Mouse (Mus musculus): ENCODE measurements around the gene Acap2.

Gene Acap2

DNA sequence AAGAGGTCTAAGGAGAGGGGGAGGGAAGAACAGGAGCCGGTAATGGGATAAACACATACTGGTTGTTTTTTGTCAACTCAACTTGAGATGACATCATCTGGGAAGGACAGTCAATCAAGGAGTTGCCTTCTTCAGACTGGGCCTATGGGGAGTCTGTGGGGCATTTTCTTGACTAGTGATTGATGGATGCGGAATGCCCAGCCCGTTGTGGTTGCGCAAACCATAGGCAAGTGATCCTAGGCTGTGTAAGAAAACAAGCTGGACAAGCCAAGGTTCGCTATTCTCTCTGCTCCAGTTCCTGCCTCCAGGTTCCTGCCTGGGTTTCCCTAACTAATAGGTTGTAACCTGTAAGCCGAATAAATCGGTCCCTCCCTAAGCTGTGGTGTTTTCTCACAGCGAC lies 4.1 kb upstream of the Acap2 start:
- no peak for DNase-seq

DNA sequence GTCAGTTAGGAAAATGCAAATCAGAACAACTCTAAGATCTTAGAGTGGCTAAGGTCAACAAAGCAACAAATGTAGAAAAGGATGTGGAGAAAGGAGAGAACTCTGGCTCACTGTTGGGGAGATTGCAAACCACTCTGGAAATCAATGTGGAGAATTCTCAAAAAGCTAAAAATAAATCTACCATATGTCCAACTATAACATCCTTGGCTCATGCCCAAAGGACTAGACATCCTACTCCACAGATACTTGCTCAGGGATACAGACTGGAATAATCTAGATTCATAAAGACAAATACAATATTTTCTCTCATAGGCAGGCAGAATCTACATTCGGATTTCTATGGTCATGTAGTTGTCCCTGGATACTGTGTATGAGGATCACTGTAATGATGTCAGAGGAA lies 3.2 kb upstream of the Acap2 start:
- DNase-seq: no peak

DNA sequence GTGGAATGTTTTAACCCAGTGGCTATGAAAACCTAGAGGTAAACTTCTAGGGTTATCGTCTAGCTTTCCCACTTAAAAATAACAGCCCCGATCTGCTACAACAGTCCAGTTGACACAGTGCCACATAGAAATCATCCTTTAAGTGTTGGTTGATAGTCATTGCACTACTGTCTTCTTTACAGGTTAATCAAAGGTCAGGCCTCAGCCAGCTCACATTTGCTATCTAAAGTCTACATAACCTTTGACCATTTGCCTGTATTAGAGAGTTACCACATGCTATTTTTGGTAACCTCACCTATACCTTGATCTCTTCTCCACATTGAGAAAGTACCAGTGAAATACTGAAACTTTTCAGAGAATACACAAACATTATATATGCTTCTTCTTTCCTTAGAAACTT lies 659 bp upstream of the Acap2 start:
- DNase-seq: no peak

DNA sequence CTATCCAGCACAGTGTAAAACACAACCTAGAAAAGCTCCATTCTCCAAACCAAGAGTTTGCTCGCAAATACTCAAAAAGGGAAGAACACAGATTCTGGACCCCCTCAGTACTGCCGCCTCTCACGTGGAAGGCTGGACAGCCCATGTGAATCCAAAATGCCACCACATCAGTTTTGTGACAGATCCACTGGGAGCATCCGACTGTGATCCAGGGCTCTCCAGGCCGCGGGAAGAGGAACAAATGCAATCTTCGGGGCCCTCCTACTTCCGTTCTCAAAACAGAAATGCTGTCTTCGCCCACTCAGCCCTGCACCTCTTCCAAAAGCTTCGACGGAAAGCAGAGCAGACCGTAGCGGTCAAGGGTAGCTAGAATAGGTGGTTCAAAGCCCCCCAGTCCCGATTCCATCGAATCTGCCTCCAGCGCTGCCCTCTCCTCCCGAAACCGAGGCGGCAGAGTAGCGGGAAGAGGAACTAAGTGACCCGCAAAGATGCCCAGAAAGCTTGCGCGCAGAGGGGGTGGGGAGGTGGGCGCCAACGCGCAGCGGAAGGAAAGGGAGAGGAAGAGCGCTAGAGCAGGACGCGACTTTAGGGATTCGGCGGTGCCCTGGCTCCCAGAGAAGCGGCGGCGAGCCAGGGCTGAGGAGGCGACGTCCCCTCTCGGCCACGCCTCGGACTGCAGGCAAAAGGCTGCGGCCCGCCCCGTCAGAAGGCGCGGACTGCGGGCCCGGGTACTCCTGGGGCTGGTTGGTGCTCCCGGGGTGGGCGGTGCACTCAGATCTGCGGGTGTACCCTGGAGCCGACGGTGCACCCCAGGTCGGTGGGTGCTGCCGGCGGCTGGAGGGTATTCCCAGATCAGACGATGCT lies 887 bp downstream of the Acap2 start:
- peak; percentile 63 to 69 for DNase-seq

DNA sequence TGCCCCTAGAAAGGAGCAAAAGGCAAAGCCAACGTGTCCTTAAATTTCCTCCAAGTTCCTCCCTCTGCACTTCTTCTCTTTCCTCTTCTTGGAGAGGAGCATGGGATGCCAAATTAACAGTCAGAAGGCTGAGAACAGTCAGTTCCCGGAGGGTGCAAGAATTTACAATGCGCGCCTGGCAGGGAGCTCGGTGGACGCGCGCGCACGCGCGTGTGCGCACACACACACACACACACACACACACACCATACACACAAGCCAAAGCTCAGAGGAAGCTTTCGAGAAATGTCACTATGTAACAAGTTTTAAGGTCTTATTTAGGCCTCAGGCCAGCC lies 1.5 kb downstream of the Acap2 start:
- DNase-seq: peak in 1 of 2 experiments; percentile 48

DNA sequence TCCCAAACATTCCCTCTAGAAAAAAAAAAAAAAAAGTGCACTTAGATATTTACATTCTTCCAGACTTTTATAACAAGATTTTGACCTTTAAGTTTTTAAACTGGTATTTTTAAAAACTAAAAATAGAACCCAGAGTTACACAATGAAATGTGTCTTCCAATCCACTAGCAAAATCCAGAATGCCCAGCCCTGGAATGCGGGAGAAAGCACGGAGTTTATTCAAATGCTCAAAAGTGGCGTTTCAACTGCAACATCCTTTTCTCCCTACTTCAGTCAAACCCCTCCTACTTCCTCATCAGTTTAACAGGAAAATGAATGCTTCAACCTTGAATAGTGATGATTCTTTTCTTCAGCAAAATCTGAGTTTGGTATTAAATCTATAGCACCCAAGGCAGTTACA lies 4.1 kb downstream of the Acap2 start:
- no peak for DNase-seq

DNA sequence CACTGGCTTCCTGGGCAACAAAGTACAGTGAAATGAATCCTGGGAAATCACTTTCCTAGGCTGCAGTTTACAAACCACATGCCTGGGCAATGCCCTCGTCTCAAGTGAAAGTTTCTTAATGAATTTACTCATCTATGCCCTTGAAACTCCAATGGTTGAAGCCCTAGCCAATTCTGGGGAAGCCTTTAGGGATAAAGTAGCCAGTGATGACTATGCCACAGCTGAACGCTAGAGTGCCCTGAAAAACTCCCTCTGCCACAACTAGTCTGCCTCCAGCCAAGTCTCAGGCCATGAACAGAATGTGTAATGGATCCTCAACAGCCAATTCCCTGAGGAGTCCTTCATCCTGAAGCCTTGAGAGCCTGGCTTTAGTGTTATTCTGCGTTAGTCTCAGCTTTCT lies 8.5 kb downstream of the Acap2 start:
- no peak for DNase-seq

DNA sequence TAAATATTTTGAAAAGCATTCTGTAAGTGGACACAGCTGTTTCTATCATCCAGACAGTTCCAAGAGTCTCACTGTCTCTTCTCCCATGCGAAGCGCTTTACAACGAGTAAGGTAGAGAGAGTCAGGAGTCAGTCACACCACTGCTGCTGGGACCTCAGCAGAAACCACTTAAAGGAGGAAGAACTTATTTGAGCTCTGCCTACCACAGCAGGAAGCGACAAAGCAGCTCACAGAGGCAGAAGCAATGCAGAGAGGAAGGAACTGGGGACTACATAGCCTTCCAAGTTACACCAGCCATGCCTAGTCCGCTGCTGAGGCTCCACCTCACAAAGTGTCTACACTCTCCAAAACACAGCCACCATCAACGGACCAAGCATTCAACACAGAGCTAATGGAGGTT lies 9.2 kb downstream of the Acap2 start:
- peak in 1 of 2 experiments; percentile 39 for DNase-seq

DNA sequence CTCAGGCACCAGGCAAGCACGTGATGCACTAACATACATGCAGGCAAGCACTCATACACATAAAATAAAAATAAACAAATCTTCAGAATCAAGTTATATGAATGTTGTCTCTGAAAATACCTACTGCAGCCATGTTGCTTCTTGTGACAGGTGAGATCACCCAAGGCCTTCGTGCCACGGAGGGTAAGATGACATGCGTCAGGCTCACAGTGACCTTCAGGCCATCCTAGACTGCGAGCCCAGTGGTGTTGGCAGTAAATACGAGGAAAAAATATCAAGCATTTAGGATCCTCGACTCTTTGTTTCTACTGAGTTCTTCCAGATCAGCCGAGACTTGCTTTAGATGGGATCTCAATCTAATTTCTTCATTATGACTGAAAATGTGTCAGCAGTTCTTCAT lies 10.6 kb downstream of the Acap2 start:
- DNase-seq: no peak

DNA sequence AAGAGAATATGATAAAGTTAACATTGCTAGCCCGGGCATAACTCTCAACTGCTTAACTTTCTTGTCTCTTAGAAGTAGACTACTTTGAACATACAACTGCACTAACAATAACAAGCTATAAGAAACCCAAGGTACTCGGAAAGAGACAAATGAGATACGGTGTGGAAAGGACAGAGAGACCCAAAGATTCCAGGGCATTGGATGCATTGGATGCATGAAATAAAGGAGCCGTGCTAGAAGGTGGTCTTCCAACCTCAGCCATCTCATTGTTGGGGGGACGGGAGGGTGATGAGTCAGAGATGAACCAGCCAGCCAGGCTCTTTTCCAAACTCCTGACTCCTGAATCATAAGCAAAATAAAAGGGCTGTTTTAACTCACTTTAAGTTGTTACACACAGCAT lies 11.8 kb downstream of the Acap2 start:
- DNase-seq: no peak

DNA sequence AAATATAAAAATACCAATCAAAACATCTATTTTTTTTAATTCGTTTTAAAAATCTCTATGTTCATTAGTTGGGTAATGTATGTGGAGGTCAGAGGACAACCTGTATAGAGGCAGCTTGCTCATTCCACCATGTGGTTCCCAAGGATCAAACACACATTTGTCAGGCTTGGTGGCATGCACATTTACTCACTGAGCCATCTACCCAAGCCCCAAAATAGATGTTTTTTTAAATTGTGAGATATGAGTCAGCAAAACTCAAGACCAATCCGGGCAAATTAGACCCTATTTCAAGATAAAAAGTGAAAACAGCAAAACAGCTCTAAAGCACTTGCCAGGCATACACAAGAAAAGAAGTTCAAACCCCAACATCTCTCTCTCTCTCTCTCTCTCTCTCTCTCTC lies 12.2 kb downstream of the Acap2 start:
- DNase-seq: no peak

DNA sequence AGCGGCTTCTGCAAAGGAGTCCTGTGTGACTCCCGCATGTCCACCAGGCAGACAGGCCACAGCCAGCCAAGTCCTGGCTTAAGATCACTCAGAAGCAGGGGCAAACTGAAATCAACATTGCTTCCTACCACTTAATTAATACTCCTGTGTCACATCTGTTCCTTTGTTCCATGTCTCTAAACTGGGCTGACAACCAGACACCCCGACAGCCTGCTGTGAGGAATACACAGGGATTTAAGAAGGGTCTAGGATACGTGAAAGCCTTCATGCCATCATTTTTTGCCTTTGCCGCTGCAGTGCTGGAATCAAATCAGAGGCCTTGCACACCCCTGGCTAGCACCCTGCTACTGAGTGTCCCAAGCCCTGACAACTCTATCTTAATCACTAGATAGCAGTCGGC lies 12.8 kb downstream of the Acap2 start:
- DNase-seq: no peak

DNA sequence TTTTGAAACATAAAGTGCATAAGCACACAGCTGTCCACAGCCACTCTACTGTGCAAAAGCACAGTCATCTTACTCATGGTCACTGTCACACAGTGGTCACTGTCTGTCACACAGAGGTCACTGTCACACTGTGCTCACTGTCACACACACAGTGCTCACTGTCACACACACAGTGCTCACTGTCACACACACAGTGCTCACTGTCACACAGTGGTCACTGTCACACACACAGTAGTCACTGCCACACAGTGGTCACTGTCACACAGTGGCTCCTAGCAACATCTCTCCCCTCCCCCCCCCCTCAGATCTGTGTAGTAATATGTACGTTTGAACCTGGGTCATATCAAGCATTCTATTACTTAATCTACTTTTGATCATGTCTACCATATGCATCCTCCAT lies 13.9 kb downstream of the Acap2 start:
- no peak for DNase-seq

DNA sequence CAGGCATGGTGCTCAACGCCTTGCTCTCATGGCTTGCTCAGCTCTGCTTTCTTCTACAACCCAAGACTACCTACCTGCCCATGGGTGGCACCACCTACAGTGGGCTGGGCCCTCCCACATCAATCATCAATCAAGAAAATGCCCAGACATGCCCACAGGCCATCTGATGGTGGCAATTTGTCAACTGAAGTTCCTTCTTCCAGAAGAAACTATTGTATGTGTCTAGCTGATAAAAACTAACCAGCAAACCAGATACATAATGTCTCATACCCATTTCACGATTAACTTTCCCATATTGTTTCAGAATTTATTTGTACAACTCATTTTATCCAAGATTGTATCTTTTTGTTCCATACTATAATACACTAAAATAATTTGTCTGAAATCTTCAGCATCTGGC lies 15.3 kb downstream of the Acap2 start:
- DNase-seq: no peak

DNA sequence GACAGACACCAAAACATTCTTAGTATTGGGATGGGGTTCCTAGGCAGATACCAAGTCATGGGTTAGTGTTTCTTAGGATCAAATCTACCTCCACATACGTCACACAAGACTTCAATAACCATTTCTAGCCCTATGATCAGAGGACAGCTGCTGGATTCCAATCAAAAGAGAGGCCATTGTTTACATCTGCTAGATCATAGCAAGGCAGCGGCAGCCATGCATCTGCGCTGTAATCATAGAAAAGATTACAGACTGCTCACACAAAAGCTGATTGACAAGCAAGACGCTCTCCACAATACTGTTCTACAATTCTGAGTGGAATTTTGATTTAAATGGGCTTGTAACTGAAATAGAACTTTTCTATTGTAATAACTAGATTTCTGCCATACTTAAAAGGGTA lies 16.3 kb downstream of the Acap2 start:
- no peak for DNase-seq

DNA sequence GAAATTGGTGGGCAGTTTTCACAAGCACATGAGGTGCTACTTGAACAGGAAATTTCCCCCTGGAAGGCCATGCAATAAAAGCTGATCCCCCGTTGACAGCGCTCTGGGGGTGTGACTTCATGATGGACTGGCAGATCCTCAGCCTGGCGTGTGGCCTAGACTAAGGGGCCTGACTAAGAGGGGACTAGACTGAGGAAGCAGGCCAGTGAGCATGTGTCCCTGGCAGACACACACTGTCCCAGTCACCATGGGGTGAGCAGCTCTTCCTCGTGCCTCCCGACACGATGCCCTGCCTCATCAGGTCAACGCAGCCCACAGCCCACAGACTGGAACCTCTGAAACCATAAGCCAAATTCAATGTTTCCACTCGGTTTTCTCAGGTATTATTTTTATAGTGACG lies 18.5 kb downstream of the Acap2 start:
- DNase-seq: no peak

DNA sequence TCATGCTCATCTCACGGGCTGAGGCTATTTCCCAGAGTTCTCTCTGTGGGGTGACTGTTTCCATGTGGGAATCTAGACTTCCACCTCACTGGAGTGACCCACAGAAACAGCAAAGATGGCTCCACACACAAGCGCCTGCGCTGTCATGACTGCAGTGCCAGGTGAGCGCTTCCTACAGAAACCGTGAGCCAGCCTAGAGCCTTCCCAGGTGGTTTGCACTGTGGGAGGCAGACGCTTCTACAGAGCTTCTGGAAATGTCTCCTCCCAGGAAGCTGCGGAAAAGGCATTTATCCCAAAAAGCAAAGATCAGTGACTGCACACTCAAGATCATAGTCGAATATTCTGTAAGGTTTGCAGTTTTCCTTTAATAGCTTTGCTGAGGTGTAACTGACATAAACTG lies 20.2 kb downstream of the Acap2 start:
- DNase-seq: no peak

DNA sequence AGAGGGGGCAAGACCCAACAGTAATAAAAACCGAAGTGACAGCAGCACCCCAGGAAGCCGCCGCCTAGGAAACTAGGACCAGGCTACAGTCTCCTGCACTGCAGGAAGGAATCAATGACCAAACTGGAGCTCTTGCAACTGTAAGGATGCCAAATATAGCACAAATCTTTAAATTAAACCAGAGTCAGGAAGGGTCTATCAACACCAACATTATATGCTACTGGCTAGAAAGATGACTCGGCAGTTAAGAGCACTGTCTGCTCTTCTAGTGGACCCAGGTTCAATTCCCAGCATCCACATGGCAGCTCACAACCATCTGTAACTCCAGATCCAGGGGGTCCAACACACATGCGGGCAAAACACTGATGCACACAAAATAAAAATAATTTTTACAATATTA lies 21.7 kb downstream of the Acap2 start:
- no peak for DNase-seq

DNA sequence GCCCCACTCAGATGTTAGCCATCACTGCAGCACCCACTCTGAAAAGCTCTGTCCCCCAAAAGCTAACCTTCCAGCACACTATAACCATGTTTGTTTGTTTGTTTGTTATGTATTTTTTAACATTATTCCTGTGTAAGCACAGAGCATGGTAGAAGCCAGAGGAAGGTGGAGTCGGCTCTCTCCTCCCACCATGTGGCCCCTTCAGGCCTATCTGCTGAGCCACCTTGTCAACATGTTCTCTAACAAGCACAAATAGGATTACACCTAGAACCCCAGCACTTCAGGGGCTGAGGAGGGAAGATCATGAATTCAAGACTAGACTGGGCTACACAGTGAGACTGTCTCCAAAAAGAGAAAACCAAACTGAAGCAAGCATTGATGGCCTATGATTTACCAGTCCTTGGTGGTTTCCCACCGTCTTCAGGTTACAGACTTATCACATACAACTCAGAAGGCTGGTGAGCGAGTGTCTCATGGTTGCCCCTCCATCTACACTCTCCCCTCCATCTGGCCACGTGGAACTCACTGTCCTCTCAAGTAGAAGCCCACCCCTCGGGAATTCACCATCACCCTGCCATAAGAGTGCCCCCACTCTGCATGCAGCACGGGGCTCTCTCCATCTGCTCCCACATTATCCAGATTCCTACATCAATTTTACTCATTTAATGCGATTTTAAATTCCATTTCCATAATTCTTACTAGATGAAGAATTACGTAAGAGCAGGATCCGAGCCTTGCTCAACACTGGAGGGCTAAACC lies 26.0 kb downstream of the Acap2 start:
- DNase-seq: no peak

DNA sequence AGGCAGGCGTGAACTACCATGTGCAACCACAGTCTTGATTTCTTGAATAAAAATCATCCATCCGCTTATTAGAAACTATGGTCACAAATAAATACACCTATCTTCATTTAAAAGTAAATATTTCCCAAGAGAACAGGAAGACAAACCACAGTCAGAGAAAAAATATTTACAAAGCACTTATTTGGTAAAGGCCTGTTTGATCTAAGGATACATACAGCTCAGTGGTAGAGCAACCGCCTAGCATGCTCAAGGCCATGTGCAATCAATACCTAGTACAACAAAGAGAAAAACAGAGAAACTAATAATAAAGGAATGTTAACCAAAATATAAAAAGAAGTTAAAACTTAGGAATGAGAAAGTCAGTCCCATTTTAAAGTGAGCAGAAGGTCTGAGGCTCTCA lies 28.8 kb downstream of the Acap2 start:
- no peak for DNase-seq

DNA sequence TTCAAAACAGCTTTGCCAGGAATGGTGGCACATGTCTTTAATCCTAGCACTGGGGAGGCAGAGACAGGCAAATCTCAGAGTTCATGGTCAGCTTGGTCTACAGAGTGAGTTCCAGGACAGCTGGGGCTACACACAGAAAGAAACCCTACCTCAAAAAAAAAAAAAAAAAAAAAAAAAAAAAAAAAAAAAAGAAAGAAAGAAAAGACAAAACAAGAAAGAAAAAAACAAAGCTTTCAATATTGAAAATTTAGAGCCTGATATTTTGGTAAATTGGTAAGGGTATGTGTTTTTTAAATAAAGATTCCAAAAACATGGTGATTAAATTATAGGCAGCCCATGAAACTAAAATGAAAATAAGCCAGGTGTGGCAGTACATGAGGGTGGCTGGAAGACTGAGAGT lies 29.6 kb downstream of the Acap2 start:
- no peak for DNase-seq

DNA sequence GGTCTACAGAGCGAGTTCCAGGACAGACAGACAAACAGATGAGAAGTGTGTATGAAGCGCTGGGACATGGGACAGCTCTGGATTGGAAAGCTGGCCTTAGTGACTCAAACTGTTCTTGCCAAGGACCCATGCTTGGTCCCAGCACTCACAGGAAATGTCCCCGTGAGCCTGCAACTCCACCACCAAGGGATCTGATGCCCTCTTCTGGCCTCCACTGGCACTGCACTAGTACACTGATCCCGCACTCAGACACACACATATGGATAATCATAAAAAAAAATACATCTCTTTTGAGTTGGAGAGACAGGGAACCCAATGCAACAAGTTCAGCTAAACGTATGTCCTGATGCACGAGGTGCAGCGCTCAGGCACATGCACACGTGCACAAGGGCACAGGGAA lies 30.7 kb downstream of the Acap2 start:
- DNase-seq: no peak

DNA sequence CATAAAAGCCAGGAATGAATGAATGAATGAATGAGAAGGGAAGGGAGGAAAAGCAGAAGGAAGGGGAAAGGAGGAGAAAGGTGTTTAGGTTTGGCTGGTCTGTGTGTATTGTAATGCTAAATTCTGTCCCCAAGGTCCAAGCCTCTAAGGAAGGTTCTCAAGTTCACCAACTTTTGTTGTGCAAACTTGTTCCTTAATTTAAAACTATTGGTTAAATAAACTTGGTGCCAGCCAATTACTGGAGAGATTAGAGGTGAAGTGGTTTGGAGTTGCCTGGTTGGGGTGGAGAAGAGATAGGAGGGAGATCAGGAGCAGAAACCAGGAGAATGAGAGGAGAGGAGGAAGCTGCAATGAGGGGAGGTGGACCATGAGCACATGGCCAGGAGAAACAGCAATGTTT lies 31.4 kb downstream of the Acap2 start:
- no peak for DNase-seq

DNA sequence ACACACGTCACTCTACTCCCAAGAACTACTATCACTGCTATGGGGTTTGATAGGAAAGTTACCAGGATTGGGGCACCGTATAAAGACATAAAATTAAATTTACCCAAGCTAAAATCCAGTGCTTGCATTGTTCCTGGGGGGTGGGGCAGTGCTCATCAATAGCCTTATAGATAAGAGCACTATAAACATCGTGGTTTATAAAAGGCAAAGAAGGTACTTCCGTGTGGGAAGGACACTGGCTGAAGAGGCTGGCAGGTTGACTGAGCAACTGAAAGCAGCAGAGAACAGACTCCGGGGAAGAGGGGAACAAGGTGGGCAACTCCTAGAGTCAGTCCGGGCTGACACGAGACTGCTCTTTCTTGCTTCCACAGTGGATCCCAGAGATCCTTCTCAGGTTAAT lies 33.1 kb downstream of the Acap2 start:
- no peak for DNase-seq
